Mouse (Mus musculus) B cell, adult 2 months (primary cell): ENCODE measurements at regions not wholly inside any gene's neighbourhood (a gene's known extent, or its start where the extent isn't known, plus 50 kb on each side); places are given as distances from the start of the nearest gene placed in this dataset.

ENCODE experiments used
- DNase-seq, 2 experiments: peaks; one replicate each; pipeline ENCODE4 v3.0.0; 2022

GRCm38 (mm10) chr1:13938344-13938743 is 2154.8 kb downstream of the 4930444P10Rik start:
- DNase-seq: no peak

GRCm38 (mm10) chr1:13935938-13936491 is 2157.1 kb downstream of the 4930444P10Rik start:
- DNase-seq: no peak

GRCm38 (mm10) chr1:13928679-13929078 is 2164.4 kb downstream of the 4930444P10Rik start:
- DNase-seq: no peak

DNA sequence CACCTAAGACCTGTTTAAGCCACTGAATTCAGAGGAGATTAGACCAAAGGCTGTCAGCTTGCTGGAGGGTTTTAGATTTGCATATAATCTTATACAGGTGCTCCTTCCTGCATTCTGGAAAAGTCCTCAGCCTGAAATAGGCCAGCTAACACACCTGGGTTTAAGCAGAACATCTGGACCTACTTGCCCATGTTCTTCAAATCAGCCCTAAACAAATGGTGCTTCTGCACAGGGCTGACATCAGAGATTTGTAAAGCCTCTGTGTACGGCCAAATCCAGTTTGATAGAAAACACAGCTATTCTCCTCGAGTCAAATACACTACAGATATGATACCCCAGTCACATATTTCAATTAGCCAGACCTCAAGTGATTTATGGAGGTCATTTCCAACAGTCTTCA is 2165.2 kb downstream of the 4930444P10Rik start:
- DNase-seq: no peak

DNA sequence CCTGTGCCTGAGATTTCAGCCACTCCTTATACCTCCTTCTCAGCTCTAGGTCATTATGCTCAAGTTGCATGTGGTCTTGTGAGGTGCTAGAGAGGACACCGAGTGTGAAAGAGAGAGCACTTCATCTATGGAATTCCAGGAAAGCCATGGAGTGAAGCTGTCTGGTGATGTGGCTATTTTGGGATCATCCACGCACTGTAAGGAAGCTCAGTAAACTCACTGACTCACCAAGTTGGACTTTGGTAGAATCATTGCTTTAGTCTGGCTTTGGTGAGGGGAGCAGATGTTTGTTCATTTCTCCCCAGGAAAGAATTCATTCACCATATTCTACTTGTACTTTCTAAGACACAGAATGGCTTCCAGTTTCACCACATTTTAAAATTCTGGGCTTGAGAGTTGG is 2167.1 kb downstream of the 4930444P10Rik start:
- no peak for DNase-seq

DNA sequence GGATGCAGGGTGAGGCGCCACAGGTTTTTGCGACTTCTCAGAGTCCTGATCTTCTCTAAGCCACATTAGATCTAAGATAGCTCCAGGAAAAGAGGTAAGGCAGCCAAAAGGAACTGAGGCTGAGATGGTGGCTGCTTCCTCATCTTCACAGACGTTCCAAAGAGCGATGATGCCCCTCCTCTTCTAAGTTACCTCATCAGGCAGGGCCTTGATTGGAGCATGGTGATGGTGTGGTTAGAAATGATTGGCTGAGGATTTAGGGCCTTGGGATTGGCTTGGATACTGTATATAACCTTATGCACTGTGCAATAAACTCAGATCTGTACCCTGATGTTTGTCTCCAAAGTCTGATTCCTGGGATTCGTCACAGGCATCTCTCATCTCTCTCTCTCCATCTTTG is 2177.9 kb downstream of the 4930444P10Rik start:
- DNase-seq: no peak

GRCm38 (mm10) chr1:13879126-13879525 is 2214.0 kb downstream of the 4930444P10Rik start:
- no peak for DNase-seq

GRCm38 (mm10) chr1:13873925-13874324 is 2219.2 kb downstream of the 4930444P10Rik start:
- DNase-seq: peak; percentile 23 to 39

GRCm38 (mm10) chr1:13872536-13872935 is 2220.6 kb downstream of the 4930444P10Rik start:
- no peak for DNase-seq

DNA sequence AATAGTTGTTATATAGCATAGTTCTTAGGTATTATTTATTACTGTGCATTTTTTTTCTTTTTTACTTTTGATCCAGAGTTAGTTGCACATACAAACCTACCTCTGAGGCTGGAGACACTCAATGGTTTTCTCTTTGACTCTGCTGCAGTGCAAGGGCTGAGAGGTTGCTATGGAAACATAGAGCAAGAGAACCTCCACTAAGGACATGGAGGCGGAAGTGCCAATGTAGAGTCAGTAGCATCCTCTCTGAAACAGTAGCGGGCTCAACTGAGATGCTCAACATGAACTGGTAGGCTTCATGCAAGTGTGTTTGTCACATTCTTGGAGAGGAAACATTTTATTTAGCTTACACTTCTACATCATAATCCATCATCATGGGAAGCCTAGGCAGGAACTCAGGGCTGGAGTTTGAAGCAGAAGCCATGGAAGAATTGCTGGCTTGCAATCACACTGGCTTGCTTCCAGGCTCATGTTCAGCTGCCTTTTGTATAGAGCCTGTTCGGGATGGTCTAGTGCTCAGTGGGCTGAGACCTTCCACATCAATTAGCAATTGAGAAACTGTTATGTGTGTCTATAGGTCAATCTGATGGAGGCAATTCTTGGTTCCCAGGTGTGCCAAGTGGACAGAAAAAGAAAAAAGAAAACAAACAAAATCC is 2222.4 kb downstream of the 4930444P10Rik start:
- no peak for DNase-seq

GRCm38 (mm10) chr1:13865713-13866112 is 2227.4 kb downstream of the 4930444P10Rik start:
- no peak for DNase-seq

DNA sequence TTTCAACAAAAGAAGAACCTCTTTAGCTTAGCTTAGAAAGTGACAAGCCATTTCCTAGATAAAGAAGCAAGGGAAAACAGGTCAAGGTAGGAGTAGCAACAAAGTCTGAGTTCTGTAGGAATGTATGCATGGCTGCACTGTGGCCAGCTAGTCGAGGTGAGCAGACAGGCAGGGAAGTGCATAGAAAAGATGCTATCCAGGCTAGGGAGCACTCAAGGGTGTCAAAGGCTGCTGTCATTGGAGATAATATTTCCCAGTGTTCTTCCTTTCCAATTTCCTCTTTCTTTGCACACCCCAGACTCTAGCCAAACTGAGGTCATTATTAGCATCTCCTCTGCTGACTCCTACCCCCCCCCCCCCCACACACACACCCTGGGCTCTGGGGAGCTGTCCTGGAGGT is 2229.4 kb downstream of the 4930444P10Rik start:
- DNase-seq: no peak

DNA sequence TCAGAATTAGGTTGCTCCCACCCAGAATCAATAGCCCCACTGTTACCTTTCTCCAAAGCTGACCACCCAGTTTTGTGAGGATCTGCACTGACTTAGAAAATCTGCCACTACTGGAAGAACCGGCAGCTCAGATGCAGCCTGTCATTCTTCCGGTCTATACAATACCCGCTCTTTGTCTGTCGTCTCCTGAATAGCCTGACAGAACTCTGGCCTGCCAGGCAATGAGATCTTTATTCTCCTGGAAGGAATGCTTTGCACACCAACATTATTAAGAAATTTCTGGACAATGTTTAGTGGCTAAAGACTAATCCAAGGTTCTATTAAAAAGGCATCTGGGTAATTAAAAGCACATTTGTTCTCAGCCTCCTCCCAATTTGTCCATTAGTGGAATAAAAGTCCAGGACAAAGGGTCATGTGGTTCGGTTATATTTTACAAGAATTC is 2232.0 kb downstream of the 4930444P10Rik start:
- no peak for DNase-seq

- DNase-seq: no peak
These were observed 2232.7 kb downstream of the 4930444P10Rik start for GRCm38 (mm10) chr1:13860469-13860868.

DNA sequence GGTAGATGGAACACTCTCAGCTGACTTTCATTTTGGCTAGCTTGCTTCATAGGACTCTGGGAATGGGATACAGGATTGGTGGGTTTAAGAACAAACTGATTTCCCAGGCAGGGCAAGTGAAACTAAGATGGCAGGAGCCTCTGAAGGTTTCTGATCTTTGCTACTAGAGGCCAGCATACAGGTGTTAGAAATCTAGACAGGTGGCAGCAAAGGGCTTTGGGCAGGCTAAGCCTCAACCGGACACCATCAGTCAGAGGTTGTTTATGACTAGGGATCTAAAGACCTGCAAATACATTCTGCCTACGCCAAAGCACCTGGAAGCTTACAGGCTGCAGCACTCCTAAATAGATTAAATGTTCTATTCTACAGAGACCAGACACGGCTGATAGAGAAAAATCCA is 2233.4 kb downstream of the 4930444P10Rik start:
- peak; percentile 12 to 27 for DNase-seq

DNA sequence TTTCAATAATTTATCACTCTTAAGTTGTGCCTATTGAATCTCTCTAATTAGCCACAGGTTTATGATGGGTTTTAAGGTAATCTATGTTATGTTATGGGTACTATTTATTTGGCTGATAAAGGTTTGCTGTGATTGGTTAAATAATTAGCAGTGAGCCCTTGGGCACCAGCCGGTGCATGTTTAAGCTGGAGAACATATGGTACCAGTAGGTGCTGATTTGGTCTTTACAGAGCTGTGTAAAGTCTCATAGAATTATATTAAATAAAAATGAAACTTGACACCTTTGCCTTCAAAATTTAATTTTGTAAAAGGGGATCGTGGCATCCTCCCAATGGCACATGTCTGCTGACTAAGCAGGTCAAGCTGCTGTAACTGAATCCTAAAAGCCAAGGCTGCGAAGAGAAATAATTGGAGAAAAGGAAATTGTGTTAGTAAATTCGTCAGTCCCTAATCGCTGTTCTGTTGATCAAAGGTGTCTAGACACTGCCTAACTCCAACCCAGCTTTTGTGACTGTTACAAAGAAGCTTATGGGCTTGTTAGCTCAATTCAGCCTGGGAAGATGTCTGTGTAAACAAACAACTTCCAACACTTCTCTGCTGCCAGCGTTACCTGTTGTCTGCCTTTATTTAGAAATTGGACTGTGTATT is 2234.6 kb downstream of the 4930444P10Rik start:
- no peak for DNase-seq

- DNase-seq: no peak
These were observed 2236.1 kb downstream of the 4930444P10Rik start for GRCm38 (mm10) chr1:13856998-13857397.

- no peak for DNase-seq
These were observed 2242.0 kb downstream of the 4930444P10Rik start for GRCm38 (mm10) chr1:13851144-13851543.

- no peak for DNase-seq
These were observed 2244.1 kb downstream of the 4930444P10Rik start for GRCm38 (mm10) chr1:13849071-13849470.

GRCm38 (mm10) chr1:13846336-13846865 is 2246.7 kb downstream of the 4930444P10Rik start:
- DNase-seq: no peak

- no peak for DNase-seq
These were observed 2252.9 kb downstream of the 4930444P10Rik start for GRCm38 (mm10) chr1:13840309-13840622.

GRCm38 (mm10) chr1:13839619-13840308 is 2253.4 kb downstream of the 4930444P10Rik start:
- DNase-seq: peak in 1 of 2 experiments; percentile 11
